Mouse (Mus musculus) CH12.LX (cell line): ENCODE results near the gene Cpne9. TPM values are rescaled to one million over a fixed set of nuclear protein-coding genes. Genes with fewer than 3 reads are reported as not detected.

Source experiments
- DNase-seq: peaks from one replicate; pipeline ENCODE4 v3.0.0-alpha.2; 2013; ENCODE audit errors: extremely low read depth
- H3K27ac ChIP-seq: 2 replicates; pipeline ENCODE4 v1.5.1; 2012; ENCODE audit warnings: low read depth, mild to moderate bottlenecking, control low read depth, moderate library complexity; ENCODE audit not compliant: insufficient read depth
- H3K27me3 ChIP-seq: replicated peaks from 2 replicates; pipeline ENCODE3; 2012; ENCODE audit warnings: inconsistent platforms
- H3K36me3 ChIP-seq, 2 experiments: replicated peaks in 1 of 2; 2 replicates each; pipeline versions ENCODE3 to v1.6.1; 2012; ENCODE audit warnings: inconsistent platforms in 1 of 2, low read length in 1 of 2, mild to moderate bottlenecking in 1 of 2, mixed read lengths in 1 of 2, moderate library complexity in 1 of 2; ENCODE audit not compliant: control insufficient read depth in 1 of 2, insufficient read depth in 1 of 2
- H3K4me1 ChIP-seq, 2 experiments: 2 replicates each; pipeline ENCODE4 v1.6.1; 2012; ENCODE audit warnings: inconsistent platforms in 1 of 2, moderate library complexity in 1 of 2; ENCODE audit not compliant: insufficient read depth in 2 of 2, control insufficient read depth in 1 of 2
- H3K4me2 ChIP-seq: 2 replicates; pipeline ENCODE4 v1.6.1; 2012; ENCODE audit warnings: low read depth, mild to moderate bottlenecking, control low read depth; ENCODE audit not compliant: poor library complexity, insufficient read depth, severe bottlenecking
- H3K4me3 ChIP-seq, 3 experiments: fragments of 150-350 bp in 1 of 3; sonication (generic) in 1 of 3; replicated peaks in 1 of 3; 2 replicates each; pipeline versions ENCODE3 to v1.5.1; 2011 to 2012; ENCODE audit warnings: low read depth in 2 of 3, low read length in 2 of 3, mild to moderate bottlenecking in 2 of 3, moderate library complexity in 2 of 3, control low read depth in 1 of 3, improper control_type of control experiment in 1 of 3, inconsistent platforms in 1 of 3, mixed read lengths in 1 of 3; ENCODE audit not compliant: poor library complexity in 1 of 3
- H3K79me2 ChIP-seq: replicated peaks from 2 replicates; pipeline ENCODE4 v1.6.1; 2012; ENCODE audit warnings: mild to moderate bottlenecking, moderate library complexity; ENCODE audit not compliant: control insufficient read depth, poor library complexity, insufficient read depth, severe bottlenecking; ENCODE audit errors: extremely low read depth
- H3K9ac ChIP-seq: 2 replicates; pipeline ENCODE4 v1.6.1; 2012; ENCODE audit warnings: low read depth, mild to moderate bottlenecking, control low read depth, moderate library complexity; ENCODE audit not compliant: insufficient read depth
- H3K9me3 ChIP-seq: replicated peaks from 2 replicates; pipeline ENCODE3; 2012; ENCODE audit warnings: low read length, inconsistent platforms, mixed read lengths
- CHD1 ChIP-seq: IDR thresholded peaks from 2 replicates; pipeline ENCODE4 v1.6.1; 2012; ENCODE audit warnings: low read depth, low read length, improper control_type of control experiment, inconsistent platforms
- CHD2 ChIP-seq: IDR thresholded peaks from 2 replicates; pipeline ENCODE4 v1.6.1; 2011; ENCODE audit warnings: low read length, improper control_type of control experiment
- CTCF ChIP-seq, 2 experiments: IDR thresholded peaks in 1 of 2; conservative IDR thresholded peaks in 1 of 2; 2 replicates each; pipeline ENCODE4 v1.5.1; 2011 to 2012; ENCODE audit warnings: low read depth in 2 of 2, low read length in 2 of 2, improper control_type of control experiment in 1 of 2, inconsistent platforms in 1 of 2, mild to moderate bottlenecking in 1 of 2, moderate library complexity in 1 of 2
- HCFC1 ChIP-seq: IDR thresholded peaks from 2 replicates; pipeline ENCODE4 v1.6.1; 2012; ENCODE audit warnings: low read depth, mild to moderate bottlenecking, inconsistent platforms, low read length, improper control_type of control experiment
- JUN ChIP-seq: IDR thresholded peaks from 2 replicates; pipeline ENCODE4 v1.6.1; 2011; ENCODE audit warnings: low read depth, mild to moderate bottlenecking, low read length, improper control_type of control experiment, moderate library complexity; ENCODE audit not compliant: insufficient read depth
- KAT2A ChIP-seq: IDR thresholded peaks from 2 replicates; pipeline ENCODE4 v1.6.1; 2012; ENCODE audit warnings: low read length, improper control_type of control experiment, inconsistent platforms; ENCODE audit not compliant: insufficient replicate concordance
- MAFK ChIP-seq: IDR thresholded peaks from 2 replicates; pipeline ENCODE4 v1.6.1; 2011; ENCODE audit warnings: low read length, improper control_type of control experiment; ENCODE audit not compliant: insufficient replicate concordance
- MAX ChIP-seq: IDR thresholded peaks from 2 replicates; pipeline ENCODE4 v1.6.1; 2011; ENCODE audit warnings: low read length, improper control_type of control experiment
- MAZ ChIP-seq: IDR thresholded peaks from 2 replicates; pipeline ENCODE4 v1.6.1; 2012; ENCODE audit warnings: low read depth, mild to moderate bottlenecking, inconsistent platforms, low read length, improper control_type of control experiment, moderate library complexity
- MXI1 ChIP-seq: IDR thresholded peaks from 2 replicates; pipeline ENCODE4 v1.6.1; 2011; ENCODE audit warnings: mild to moderate bottlenecking, low read depth, low read length, improper control_type of control experiment
- MYC ChIP-seq: IDR thresholded peaks from 2 replicates; pipeline ENCODE4 v1.6.1; 2011; ENCODE audit warnings: low read depth, mild to moderate bottlenecking, improper control_type of control experiment, low read length
- NRF1 ChIP-seq: IDR thresholded peaks from 2 replicates; pipeline ENCODE4 v1.6.1; 2014; ENCODE audit warnings: low read depth, mild to moderate bottlenecking, inconsistent platforms, low read length, improper control_type of control experiment, moderate library complexity
- PAX5 ChIP-seq: IDR thresholded peaks from 2 replicates; pipeline ENCODE4 v1.6.1; 2012; ENCODE audit warnings: low read length, inconsistent platforms, mixed read lengths
- POLR2AphosphoS2 ChIP-seq: IDR thresholded peaks from 2 replicates; pipeline ENCODE4 v1.6.1; 2011; ENCODE audit warnings: low read depth, low read length, improper control_type of control experiment
- RAD21 ChIP-seq: IDR thresholded peaks from 2 replicates; pipeline ENCODE4 v1.6.1; 2011; ENCODE audit warnings: low read depth, mild to moderate bottlenecking, low read length, improper control_type of control experiment, moderate library complexity
- RCOR1 ChIP-seq: conservative IDR thresholded peaks from 2 replicates; pipeline ENCODE4 v1.6.1; 2012; ENCODE audit warnings: low read depth, mild to moderate bottlenecking, inconsistent platforms, low read length, improper control_type of control experiment
- TBP ChIP-seq: conservative IDR thresholded peaks from 2 replicates; pipeline ENCODE4 v1.6.1; 2011; ENCODE audit warnings: low read depth, low read length, improper control_type of control experiment
- USF1 ChIP-seq: IDR thresholded peaks from 2 replicates; pipeline ENCODE4 v1.6.1; 2014; ENCODE audit warnings: low read depth, mild to moderate bottlenecking, inconsistent platforms, low read length, improper control_type of control experiment
- USF2 ChIP-seq: conservative IDR thresholded peaks from 2 replicates; pipeline ENCODE4 v1.6.1; 2011; ENCODE audit warnings: low read depth, low read length, improper control_type of control experiment
- ZKSCAN1 ChIP-seq: IDR thresholded peaks from 2 replicates; pipeline ENCODE4 v1.6.1; 2012; ENCODE audit warnings: low read depth, inconsistent platforms, low read length, improper control_type of control experiment, borderline replicate concordance
- ZMIZ1 ChIP-seq: IDR thresholded peaks from 2 replicates; pipeline ENCODE4 v1.6.1; 2012; ENCODE audit warnings: low read depth, mild to moderate bottlenecking, inconsistent platforms, low read length, improper control_type of control experiment
- ZNF384 ChIP-seq: IDR thresholded peaks from 2 replicates; pipeline ENCODE4 v1.6.1; 2012; ENCODE audit warnings: low read depth, low read length, improper control_type of control experiment, inconsistent platforms
- dilution Hi-C: fragments of 300-500 bp; cut with MboI; formaldehyde crosslinking; loops from 2 replicates; pipeline ENCODE4 v1.14.3; 2020; ENCODE audit warnings: low sequenced_read_pairs; ENCODE audit not compliant: extremely low pct_unique_long_range_greater_than_20kb, extremely low pct_ligation_motif_present
- in situ Hi-C: fragments of 300-500 bp; cut with MboI; formaldehyde crosslinking; loops from 3 replicates; pipeline ENCODE4 v1.14.3; 2019; ENCODE audit warnings: low sequenced_read_pairs, low pct_ligation_motif_present, low pct_unique_long_range_greater_than_20kb, mixed read lengths
- polyA plus RNA-seq: library from polyadenylated mRNA; unstranded; fragments of >175 nt; gene quantifications from 2 replicates; pipeline ENCODE4 v1.2.1, GENCODE M21; 2012; ENCODE audit warnings: low read depth; ENCODE audit not compliant: insufficient read length
- total RNA-seq, 2 experiments: library from RNA; depleted of rRNA; stranded (reverse); fragments of 300-350 nt in 1 of 2; fragments of >200 nt in 1 of 2; gene quantifications; 2 replicates each; pipeline ENCODE4 v1.2.3; 2012 to 2014

Cpne9 gene
- total and polyA plus RNA-seq, 3 experiments, result 0.19 to 0.27 (median 0.25) TPM

- in situ Hi-C loops, result no loop called here
- dilution Hi-C loops, result no loop called here
Measured at GRCm38 (mm10) chr6:113336852-113337620, 54.9 kb downstream of the Cpne9 start.

GRCm38 (mm10) chr6:113341574-113341973, 59.5 kb downstream of the Cpne9 start:
- Histone ChIP-seq H3K27ac (no peak overlapping the region), H3K4me2 (no peak overlapping the region), H3K27me3 (peaks cover 4% of the 10 kb centered on the region), H3K9me3 (no peaks in the 10 kb centered on the region)
- DNase-seq, result no peak
- TF ChIP-seq RCOR1, result no peak
- no peak for TF ChIP-seq MAFK
- TF ChIP-seq JUN, result no peak
- TF ChIP-seq POLR2AphosphoS2, result no peak
- no peak for TF ChIP-seq PAX5
- no peak for TF ChIP-seq MAZ
- no peak for TF ChIP-seq ZMIZ1
- TF ChIP-seq CTCF (conservative IDR thresholded peaks at IDR 0.05 in 1 of 2, IDR thresholded peaks at IDR 0.05 in 1 of 2; ENCODE audit: low read depth in 2 of 2, low read length in 2 of 2), result no peak
- TF ChIP-seq, all 38 proteins: peak for 0
- no peak overlapping the region for H3K4me3 ChIP-seq
- H3K36me3 ChIP-seq, result peaks cover 0 to 6% of the 10 kb centered on the region in 2 experiments
- no peaks in the 10 kb centered on the region for H3K79me2 ChIP-seq
- in situ Hi-C loops (no loop called here), dilution Hi-C loops (no loop called here)
- H3K4me1 ChIP-seq, result peaks cover 0 to 5% of the 10 kb centered on the region in 2 experiments; a peak in 1 of 4 replicates
- no peak overlapping the region for H3K9ac ChIP-seq

More at GRCm38 (mm10) chr6:113336852-113337620, 54.9 kb downstream of the Cpne9 start:
- Histone ChIP-seq H3K9me3 (no peaks in the 10 kb centered on the region), H3K9ac (no peak overlapping the region), H3K36me3 (peaks cover 32 to 45% of the 10 kb centered on the region in 2 experiments), H3K4me2 (no peak overlapping the region), H3K27me3 (no peaks in the 10 kb centered on the region), H3K4me3 (no peak overlapping the region), H3K27ac (no peak overlapping the region), H3K79me2 (no peaks in the 10 kb centered on the region), H3K4me1 (no peaks in the 10 kb centered on the region)
- no peak for DNase-seq
- TF ChIP-seq HCFC1 (no peak), KAT2A (no peak), RAD21 (no peak), CHD2 (no peak), ZNF384 (no peak), ZKSCAN1 (no peak), TBP (no peak), JUN (no peak), USF1 (no peak), CHD1 (no peak), MAX (no peak), ZMIZ1 (no peak), NRF1 (no peak), CTCF (conservative IDR thresholded peaks at IDR 0.05 in 1 of 2, IDR thresholded peaks at IDR 0.05 in 1 of 2; ENCODE audit: low read depth in 2 of 2, low read length in 2 of 2) (no peak), MYC (no peak), MXI1 (no peak), USF2 (no peak)
